Mouse (Mus musculus): ENCODE results near the gene Gpr179. TPM values are rescaled to one million over a fixed set of nuclear protein-coding genes. Genes with fewer than 3 reads are reported as not detected.
A peak's percentile ranks its signal among the peaks of the same experiment; 100 is the strongest.

The Gpr179 gene
- under 1 TPM; 0.18 to 0.39 TPM for total RNA-seq (2021)

DNA sequence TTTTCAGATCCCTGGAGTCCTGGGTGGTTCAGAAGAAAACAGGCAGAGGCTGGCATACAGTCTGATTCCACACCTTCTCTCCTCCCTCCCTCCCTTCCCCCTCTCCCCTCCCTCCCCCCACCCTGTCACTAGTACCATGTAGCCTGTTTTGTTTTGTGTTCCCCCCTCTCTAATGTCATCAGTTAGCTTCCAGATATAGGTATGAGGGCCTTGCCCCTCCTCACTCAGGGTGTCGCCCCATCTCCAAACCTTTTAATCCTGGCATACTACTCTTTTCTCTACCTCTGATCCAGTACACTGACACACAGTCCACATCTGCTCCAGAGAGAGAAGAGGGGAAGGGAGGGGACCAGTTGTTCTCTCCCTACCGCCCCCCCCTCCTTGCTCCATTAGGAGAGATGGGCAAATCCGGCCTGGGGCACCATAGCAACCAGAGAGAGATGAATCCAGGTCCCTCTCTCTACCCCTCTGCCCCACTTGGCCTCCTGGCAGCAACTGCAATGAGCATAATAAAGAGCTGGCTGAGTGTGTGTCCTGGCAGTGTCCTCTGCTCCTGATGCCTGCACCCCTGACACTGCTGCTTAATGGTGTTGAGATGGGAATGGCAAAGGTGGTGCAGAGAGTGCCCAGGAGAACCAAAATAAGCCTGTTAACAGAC is at the start of gene Gpr179:
TSS of gene Gpr179 (minus strand) at position 51 of the 658 bp plus-strand sequence.
- intact Hi-C loops (cut with DNase I) = no loop called here
- no peak for DNase-seq (ENCODE audit: extremely low spot score in 1 of 2, low spot score in 2 of 2)

DNA sequence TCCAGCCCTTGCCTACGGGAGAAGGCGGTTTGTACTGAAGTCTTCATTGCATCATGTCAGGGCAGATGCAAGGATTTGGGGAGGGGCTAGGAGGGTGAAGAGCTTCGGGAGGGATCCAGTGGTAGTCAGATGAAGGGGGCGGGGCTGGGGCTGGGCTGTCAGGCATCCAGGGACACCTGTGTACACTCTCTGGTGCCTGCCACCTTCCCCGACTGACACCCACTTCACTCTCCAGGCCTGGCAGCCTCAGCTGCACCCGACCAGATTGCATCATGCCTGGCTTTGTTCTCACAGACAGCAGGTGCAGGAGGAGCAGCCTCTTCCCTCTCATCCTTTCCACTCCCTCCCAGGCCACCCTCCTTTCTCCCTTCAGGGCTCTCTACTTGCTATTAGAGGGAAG is 49.2 kb upstream of the Gpr179 start:
- intact Hi-C loops (cut with DNase I) = loop anchor here (5.0 kb wide), 1 partner anchor 39 kb away; the partner anchor contains the start of gene Socs7

DNA sequence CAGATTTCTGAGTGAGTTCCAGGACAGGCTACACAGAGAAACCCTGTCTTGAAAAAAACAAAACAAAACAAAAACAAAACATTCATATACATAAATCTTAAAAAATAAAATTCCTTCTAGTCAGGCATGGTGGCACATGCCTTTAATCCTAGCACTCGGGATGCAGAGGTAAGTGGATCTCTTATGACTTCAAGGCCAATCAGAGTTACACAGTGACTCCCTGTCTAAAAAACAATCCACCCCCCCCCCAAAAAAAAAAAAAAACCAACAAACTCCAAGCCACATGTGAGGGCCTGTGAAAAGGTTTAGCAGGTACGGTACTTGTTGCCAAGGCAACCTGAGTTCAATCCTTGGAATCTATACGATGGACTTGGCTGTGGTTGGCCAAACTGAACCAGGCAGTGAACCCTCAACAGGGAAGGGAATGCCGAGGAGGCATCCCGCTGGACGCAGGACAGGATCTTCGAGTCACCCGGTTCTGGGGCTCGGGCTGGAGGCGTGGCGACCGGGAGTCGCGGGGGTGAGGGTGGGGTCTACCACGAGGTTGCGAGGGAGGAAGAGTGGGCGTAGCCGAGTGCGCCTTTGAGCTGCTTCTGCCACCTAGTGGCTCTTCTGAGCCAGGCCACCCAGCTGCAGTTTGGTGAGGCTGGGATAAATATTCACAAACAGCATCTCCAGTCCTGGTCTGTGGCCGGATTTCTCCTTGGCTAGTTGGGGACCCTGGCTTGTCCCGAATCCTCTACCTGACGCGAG is 48.3 kb upstream of the Gpr179 start:
- DNase-seq (ENCODE audit: extremely low spot score in 1 of 2, low spot score in 2 of 2) = peak; percentile 78 to 91
- intact Hi-C loops (cut with DNase I) = loop anchor here (5.0 kb wide), 1 partner anchor 38 kb away; the partner anchor contains the start of gene Socs7

More for the DNA sequence above, 49.2 kb upstream of the Gpr179 start:
- DNase-seq (ENCODE audit: extremely low spot score in 1 of 2, low spot score in 2 of 2) = peak in 1 of 2 experiments; percentile 52

DNA sequence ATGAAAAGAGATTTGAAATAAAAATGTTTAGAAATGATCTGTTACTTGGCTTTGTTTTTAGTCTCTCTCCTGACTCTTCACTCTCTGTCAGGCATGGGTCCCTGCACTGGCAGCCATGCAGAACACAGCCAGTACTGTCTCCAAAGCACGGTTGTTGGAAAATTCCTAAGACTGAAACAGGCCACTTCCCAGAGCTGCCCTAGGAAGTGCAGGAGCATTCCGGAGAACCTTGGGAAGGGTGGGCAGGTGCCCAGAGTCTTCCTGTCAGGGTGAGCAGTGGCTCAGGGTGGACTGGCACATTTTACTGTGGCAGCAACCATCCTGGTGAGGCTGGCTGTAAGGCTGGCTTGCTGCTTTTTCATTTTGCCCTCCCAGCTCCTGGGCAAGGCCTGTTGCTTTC is 46.6 kb upstream of the Gpr179 start:
- DNase-seq (ENCODE audit: extremely low spot score in 1 of 2, low spot score in 2 of 2) = no peak
- intact Hi-C loops (cut with DNase I) = no loop called here

DNA sequence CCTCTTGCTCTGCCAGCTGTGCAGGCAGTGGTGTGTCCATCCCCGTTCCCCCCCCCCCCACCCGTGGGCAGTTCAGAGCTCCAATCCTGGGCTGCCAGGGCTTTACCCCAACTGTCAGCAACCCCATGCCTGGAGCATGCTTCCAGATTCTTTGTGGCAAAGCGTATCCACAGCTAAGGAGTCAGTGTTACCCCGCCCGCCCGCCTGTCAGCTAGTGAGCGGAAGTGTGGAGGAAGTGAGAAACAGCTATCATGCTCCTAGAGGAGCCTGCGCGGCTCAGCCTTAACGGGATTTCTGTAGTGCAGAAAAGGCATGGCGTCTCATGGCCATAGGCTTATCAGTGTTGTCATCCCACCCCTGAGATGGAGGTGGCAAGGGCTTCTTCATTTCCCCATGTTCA is 42.3 kb upstream of the Gpr179 start:
- intact Hi-C loops (cut with DNase I) = no loop called here

DNA sequence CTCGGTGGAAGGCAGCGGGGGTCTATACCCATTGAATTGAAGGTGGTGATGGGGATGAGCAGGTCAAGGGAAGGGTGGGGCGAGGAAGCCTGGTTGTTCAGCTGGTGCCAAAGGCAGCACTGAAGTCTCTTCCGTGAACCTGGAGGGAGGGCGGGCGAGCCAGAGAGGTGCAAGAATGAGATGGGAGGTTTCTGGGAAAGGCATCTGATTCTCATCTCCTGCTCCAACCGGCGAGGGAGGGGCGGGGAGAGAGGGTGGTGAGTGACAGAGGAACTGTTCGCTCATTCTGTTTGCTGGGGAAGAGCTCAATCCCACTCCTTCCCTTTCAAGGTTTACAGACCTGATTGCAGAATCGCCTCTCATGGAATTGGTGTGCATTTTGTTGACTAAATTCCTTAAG is 41.8 kb upstream of the Gpr179 start:
- intact Hi-C loops (cut with DNase I) = no loop called here
- DNase-seq (ENCODE audit: extremely low spot score in 1 of 2, low spot score in 2 of 2) = no peak

More for the DNA sequence above, 42.3 kb upstream of the Gpr179 start:
- DNase-seq (ENCODE audit: extremely low spot score in 1 of 2, low spot score in 2 of 2) = peak in 1 of 2 experiments; percentile 68

DNA sequence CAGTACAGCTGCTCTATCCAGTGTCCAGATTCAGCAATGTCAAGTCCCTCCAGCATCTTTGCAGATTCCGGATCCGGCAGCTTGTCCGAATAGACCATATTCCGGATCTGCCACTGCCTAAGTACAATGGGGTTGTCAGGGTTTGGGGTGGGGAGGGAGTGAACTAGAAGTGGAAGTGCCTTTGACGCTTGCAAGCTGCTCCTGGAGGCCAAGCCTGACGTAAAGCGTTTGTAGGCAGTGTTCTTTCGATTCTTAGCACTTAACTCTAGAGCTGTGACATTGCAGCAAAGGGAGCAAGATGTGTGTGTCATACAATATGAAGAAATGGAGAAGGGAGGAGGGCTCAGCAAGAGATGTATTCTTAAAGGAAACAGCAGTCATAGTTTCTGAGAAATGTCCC is 37.2 kb upstream of the Gpr179 start:
- intact Hi-C loops (cut with DNase I) = no loop called here
- no peak for DNase-seq (ENCODE audit: extremely low spot score in 1 of 2, low spot score in 2 of 2)

DNA sequence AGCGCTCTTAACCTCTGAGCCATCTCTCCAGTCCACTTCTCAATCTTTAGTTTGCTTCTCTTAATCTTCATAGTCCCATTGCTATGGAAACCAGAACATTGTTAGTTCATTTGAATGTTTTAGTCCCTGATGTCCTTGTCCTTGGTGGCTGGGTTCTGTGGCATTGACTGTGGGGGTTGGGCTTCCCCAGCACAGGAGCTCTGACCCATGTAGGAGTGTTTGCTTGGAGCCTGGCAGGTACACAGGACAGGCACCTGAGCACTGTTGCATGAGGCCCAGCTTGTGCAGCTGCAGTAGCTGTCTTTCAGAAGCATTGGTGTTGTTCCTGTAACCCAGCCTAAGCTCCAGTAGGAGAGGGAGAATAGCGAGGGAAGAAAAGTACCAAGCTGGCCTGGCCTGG is 35.9 kb upstream of the Gpr179 start:
- intact Hi-C loops (cut with DNase I) = no loop called here
- DNase-seq (ENCODE audit: extremely low spot score in 1 of 2, low spot score in 2 of 2) = no peak

DNA sequence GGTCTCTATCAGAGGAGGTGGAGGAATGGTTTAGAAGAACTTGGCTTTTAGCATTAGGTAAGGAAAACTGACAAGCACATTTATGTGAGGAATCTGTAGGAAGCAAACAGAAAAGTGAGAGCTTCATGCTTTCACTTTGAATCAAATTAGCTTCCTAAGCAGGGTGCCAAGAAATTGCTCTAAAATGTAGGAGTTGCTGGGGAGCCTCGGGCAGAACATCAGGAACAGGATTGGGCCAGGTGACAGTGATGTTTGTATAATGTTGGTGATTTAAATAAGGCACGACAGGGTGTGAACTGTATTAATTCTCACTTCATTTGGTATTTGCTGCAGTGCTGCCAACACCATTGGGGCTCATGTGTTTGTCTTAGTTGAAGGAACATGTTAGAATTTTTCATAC is 31.9 kb upstream of the Gpr179 start:
- DNase-seq (ENCODE audit: extremely low spot score in 1 of 2, low spot score in 2 of 2) = no peak
- intact Hi-C loops (cut with DNase I) = no loop called here

DNA sequence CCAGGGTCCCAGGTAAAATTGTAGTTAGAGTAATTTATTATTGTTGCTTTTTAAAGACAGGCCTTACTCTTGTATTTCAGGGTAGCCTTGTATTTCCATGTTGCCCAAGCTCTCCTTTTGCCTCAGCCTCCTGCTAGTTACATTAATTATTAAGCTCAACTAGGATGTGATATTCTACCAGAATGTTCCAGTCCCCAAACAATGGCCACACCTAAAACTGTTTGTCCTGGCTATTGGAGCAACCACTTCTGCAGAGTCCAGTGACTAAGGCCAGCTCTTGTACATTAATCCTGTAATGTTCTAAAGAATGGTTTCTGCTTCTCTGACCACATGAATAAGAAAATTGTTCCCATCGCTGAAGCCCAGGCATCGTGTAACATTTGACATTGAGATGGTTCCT is 31.1 kb upstream of the Gpr179 start:
- DNase-seq (ENCODE audit: extremely low spot score in 1 of 2, low spot score in 2 of 2) = no peak
- intact Hi-C loops (cut with DNase I) = no loop called here

DNA sequence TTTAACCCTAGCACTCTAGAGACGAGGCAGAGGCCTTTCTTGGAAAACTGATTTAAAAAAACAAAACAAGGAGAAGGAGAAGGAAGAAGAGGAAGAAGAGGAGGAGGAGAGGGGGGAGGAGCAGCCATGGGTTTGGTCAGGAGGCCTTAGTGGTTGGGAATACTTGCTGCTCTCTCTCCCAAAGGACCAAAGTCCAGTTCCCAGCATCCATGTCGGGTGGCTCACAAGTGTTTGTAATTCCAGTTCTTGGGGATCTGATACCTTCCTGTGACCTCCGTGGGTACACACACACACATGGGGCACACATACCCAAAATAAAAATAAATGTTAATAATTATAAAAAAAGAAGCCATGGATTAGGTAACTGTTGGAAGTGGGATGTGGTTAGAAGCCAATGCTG is 28.2 kb upstream of the Gpr179 start:
- intact Hi-C loops (cut with DNase I) = no loop called here
- DNase-seq (ENCODE audit: extremely low spot score in 1 of 2, low spot score in 2 of 2) = no peak

DNA sequence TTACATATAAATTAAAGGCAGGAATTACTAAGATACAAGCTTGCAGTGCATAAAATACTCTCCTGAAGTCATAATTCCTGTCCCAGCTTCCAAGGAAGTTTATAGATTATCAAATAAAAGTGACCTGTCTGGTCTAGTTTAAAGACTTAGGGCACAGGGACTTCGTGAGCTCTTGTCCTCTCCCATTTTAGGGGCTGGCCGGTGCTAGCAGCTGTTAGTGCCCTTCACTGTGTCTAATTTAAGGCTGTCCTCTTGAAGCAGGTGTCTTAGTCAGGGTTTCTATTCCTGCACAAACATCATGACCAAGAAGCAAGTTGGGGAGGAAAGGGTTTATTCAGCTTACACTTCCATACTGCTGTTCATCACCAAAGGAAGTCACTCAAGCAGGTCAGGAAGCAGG is 21.5 kb upstream of the Gpr179 start:
- intact Hi-C loops (cut with DNase I) = no loop called here
- no peak for DNase-seq (ENCODE audit: extremely low spot score in 1 of 2, low spot score in 2 of 2)

DNA sequence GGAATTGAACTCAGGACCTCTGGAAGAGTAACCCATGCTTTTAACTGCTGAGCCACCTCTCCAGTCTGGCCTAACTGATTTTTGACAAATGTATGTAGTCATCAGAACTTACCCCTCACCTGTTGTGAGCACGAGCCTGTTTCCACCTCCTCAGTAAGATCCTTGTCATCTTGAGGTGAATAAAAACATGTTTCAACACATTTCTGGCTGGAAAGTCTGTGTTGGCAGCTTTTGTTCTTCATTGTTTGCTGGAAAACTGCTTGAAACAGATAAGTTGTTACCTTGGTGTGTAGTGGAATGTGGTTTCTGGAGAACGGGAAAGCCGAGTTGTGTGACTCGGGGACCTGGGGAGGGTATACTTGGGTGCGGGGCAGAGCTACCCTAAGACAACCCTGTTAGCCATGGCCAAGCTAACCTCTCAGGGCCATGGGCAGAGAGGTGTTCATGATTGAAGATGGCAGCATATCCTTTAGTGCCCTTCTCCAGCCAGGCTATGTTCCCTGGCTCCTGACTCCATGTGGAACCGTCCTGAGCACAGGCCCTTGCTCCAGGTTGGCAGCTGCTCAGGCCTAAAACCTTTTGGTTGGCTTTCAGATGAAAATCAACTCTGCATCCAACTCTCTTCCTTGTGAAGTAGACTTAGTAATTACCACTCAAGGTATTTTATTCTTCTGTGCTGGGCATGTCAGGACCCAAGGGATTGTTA is 20.4 kb upstream of the Gpr179 start:
- intact Hi-C loops (cut with DNase I) = no loop called here

DNA sequence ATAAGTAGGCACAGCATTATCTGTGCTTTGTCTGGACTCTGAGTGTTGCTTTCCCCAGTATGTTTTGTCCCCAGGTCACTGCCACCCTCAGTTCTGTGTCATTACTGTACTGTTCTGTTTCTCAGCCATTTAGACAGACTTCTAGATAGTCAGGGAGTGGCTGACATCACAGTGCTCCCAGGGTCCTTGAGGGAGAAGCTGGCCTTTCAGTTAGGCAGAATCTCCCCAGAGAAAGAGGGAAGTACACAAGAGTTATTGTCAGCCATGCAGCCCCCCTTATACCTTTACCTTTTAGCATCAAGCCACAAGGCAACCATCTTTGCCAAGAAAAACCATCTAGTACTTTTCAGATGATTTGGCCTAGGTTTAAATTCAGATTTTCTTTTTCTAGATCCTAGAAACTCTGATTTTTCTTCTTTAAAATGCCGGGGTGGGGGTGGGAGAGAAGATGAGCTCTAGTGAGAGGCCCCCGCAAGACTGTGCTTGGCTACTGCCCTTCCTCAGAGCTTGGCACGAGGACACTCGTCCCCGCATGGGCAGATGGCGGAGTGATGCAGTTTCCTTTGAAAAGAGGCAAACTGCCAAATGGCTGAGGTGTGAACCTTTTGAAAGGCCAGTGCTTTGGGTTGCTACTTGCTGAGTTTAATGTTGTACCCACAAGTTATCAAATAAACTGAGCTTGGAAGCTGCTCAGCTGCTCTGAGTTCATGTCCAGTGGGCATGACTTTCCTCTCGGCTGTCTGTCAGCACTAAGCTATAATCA is 18.6 kb upstream of the Gpr179 start:
- intact Hi-C loops (cut with DNase I) = no loop called here
- DNase-seq (ENCODE audit: extremely low spot score in 1 of 2, low spot score in 2 of 2) = peak; percentile 55 to 59

More for the DNA sequence above, 20.4 kb upstream of the Gpr179 start:
- no peak for DNase-seq (ENCODE audit: extremely low spot score in 1 of 2, low spot score in 2 of 2)

DNA sequence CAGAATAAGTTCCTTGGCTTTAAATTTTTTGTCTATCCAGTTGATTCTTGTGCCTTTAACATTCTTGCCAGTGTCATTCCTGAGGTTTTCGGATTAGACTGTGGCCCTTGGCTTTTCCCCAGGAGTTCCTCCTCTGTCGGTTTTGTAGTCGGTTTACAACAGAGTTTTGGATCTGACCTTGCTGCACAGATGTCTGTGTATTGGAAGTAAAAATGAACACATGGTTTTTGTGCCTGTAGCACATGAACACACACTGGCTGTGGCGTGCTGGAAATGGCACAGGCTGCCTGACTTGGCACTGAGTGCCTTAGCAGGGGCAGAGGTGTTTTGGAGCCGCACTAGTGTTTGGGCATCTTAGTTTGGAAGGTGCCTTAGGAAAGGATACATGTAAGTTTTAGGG is 16.6 kb upstream of the Gpr179 start:
- intact Hi-C loops (cut with DNase I) = no loop called here
- DNase-seq (ENCODE audit: extremely low spot score in 1 of 2, low spot score in 2 of 2) = no peak

DNA sequence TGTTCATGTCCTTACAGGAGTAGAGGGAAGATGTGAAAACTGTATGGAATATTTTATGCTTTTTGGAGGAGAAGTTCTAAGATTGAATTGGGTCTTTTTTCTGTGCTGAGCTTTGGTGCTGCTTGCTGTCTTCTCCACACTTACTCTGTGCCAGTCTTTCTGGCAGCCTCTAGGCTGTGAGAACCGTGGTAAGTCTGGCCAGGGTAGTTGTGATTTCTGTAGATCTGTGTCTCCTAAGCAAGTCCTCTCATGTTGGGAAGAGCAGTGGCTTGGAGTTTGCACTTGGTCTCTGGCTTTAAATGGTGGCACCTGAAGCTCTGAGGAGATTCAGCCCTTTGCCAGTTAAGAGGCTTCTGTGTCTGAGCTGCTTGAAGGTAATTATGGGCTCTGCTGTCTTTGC is 13.7 kb upstream of the Gpr179 start:
- no peak for DNase-seq (ENCODE audit: extremely low spot score in 1 of 2, low spot score in 2 of 2)
- intact Hi-C loops (cut with DNase I) = no loop called here

DNA sequence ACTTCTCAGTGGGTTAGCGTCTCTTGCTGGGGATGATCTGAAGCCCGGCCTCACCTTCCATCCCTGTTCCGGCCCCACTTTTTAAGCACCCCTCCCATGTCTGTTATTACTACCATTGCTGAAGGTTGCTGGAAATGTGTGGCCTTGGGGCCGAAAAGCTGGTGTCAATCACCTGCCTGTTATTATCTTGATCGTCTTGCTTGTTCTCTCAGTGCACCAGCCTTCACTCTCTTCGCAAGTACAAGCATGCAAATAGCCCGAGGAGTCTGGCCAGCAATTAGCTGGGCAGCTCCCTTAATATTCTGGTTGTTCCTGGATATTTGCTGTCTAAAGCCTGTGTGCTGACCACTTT is 11.7 kb upstream of the Gpr179 start:
- intact Hi-C loops (cut with DNase I) = loop anchor here (5.0 kb wide), 1 partner anchor 39 kb away; no protein-coding TSS in a partner anchor

DNA sequence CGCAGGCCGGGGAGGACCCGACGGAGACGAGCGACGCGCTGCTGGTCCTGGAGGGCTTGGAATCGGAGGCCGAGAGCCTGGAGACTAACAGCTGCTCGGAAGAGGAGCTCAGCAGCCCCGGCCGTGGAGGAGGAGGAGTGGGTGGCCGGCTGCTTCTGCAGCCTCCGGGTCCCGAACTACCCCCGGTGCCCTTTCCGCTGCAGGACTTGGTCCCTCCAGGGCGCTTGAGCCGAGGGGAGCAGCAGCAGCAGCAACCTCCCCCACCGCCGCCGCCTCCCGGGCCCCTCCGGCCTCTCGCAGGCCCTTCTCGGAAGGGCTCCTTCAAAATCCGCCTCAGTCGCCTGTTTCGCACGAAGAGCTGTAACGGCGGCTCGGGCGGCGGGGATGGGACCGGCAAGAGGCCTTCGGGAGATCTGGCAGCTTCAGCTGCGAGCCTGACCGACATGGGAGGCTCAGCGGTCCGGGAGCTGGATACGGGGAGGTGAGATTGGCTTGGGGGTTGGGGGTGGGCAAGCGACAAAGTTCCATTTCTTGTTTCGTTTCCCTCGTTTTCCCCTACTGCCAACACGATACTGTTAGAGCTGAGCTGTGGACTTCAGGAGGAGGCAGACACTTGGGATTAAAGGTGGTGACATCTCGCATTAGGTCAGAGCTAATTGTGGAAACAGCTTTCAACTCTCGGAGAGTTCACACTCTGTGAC is 11.2 kb upstream of the Gpr179 start:
- intact Hi-C loops (cut with DNase I) = loop anchor here (5.0 kb wide), 1 partner anchor 39 kb away; no protein-coding TSS in a partner anchor

More for the DNA sequence above, 11.7 kb upstream of the Gpr179 start:
- no peak for DNase-seq (ENCODE audit: extremely low spot score in 1 of 2, low spot score in 2 of 2)

DNA sequence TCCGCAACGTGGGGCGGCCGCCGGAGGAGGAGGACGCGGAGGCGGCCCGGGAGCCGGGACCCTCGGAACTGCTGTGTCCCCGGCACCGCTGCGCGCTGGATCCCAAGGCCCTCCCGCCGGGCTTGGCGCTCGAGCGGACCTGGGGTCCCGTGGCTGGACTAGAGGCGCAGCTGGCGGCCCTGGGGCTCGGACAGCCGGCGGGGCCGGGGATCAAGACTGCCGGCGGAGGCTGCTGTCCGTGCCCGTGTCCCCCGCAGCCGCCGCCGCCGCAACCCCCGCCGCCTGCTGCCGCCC is 10.7 kb upstream of the Gpr179 start:
- intact Hi-C loops (cut with DNase I) = loop anchor here (5.0 kb wide), 1 partner anchor 40 kb away; no protein-coding TSS in a partner anchor
- DNase-seq (ENCODE audit: extremely low spot score in 1 of 2, low spot score in 2 of 2) = no peak

More for the DNA sequence above, 11.2 kb upstream of the Gpr179 start:
- peak in 1 of 2 experiments; percentile 67 for DNase-seq (ENCODE audit: extremely low spot score in 1 of 2, low spot score in 2 of 2)

Measured in left cerebral cortex, postnatal 10 days (tissue).